Comparison of ENCODE assay signal across 23 mouse cellular contexts in the genomic region with DNA sequence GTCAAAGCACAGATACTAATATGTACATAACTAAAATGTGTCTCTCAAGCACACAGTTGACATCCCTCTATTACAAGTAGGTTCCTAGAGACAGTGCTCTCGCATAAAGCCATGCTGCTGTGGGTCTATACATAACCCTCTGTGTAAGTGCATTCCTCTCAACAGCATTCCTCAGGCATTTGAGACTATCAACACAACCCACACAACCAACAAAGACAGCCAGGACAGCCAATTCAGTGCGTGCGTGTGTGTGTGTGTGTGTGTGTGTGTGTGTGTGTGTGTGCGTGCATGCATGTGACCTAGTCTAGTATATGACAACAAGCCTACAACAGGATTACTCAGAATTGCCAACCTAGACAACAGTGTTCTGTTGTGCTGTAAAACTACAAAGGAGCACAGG.
"Had no signal": no experiment of that assay in that cellular context is flagged by ENCODE, and none has a peak within 500 bp of the region (broad histone marks: within the 10 kb centered on the region; RNA-seq: fewer than 3 reads in every experiment).

No protein-coding gene starts in this region.

- H3K4me2 ChIP-seq: forebrain, embryonic 15.5 days; hindbrain, embryonic 13.5 days; hindbrain, embryonic 15.5 days; kidney, embryonic 15.5 days; limb, embryonic 13.5 days; limb, embryonic 15.5 days; liver, embryonic 12.5 days had no signal

- H3K9ac ChIP-seq: forebrain, embryonic 15.5 days; forebrain, postnatal 0 days; hindbrain, embryonic 13.5 days; hindbrain, embryonic 15.5 days; kidney, embryonic 15.5 days; limb, embryonic 13.5 days; limb, embryonic 15.5 days; liver, embryonic 12.5 days; liver, embryonic 14.5 days had no signal

- DNase-seq: forebrain, postnatal 0 days; gastrocnemius, postnatal 14 days; gastrocnemius, postnatal 36 days; heart, adult 11 months; kidney, adult 11 months; kidney, adult 2 months; kidney, adult 9 months; kidney, postnatal 14 days; kidney, postnatal 36 days; layer of hippocampus, adult 9-11 months; layer of hippocampus, postnatal 36 days; left cerebral cortex, postnatal 4 days had no signal

- H3K36me3 ChIP-seq: forebrain, embryonic 15.5 days; hindbrain, embryonic 15.5 days; kidney, embryonic 15.5 days; liver, embryonic 12.5 days had no signal

- ATAC-seq: forebrain, embryonic 15.5 days; forebrain, postnatal 0 days; hindbrain, postnatal 0 days; intestine, embryonic 16.5 days; liver, embryonic 12.5 days had no signal

- H3K4me1 ChIP-seq: forebrain, embryonic 15.5 days; hindbrain, embryonic 13.5 days; hindbrain, embryonic 15.5 days; kidney, embryonic 15.5 days; limb, embryonic 13.5 days; liver, embryonic 12.5 days had no signal

- H3K4me3 ChIP-seq: forebrain, embryonic 15.5 days; hindbrain, embryonic 13.5 days; hindbrain, embryonic 15.5 days; kidney, embryonic 15.5 days; limb, embryonic 13.5 days; limb, embryonic 15.5 days; liver, embryonic 12.5 days had no signal

- H3K27ac ChIP-seq: forebrain, embryonic 15.5 days; hindbrain, embryonic 13.5 days; hindbrain, embryonic 15.5 days; hindbrain, postnatal 0 days; kidney, embryonic 15.5 days; kidney, postnatal 0 days; limb, embryonic 13.5 days; limb, embryonic 15.5 days; liver, embryonic 12.5 days; liver, embryonic 14.5 days had no signal

- H3K9me3 ChIP-seq: forebrain, embryonic 15.5 days; hindbrain, embryonic 13.5 days; hindbrain, embryonic 15.5 days; kidney, embryonic 15.5 days; limb, embryonic 13.5 days; limb, embryonic 15.5 days; liver, embryonic 12.5 days had no signal

- H3K27me3 ChIP-seq: forebrain, embryonic 15.5 days; hindbrain, embryonic 13.5 days; hindbrain, embryonic 15.5 days; kidney, embryonic 15.5 days; limb, embryonic 13.5 days; limb, embryonic 15.5 days; liver, embryonic 12.5 days had no signal
